Mouse (Mus musculus) stomach, embryonic 15.5 days (tissue): ENCODE data around the gene Slc13a1. TPM values are rescaled to one million over a fixed set of nuclear protein-coding genes. Genes with fewer than 3 reads are reported as not detected.

ENCODE experiments used
- ATAC-seq: fragments of 200-750 bp; cut with Nextera tagmentation; 2 replicates; pipeline ENCODE4 v1.8.0; 2017; ENCODE audit warnings: low read depth, moderate number of reproducible peaks, moderate TSS enrichment; ENCODE audit not compliant: insufficient read depth, low FRiP score
- H3K27ac ChIP-seq: fragments of 300-500 bp; sonication (generic); 2 replicates; pipeline ENCODE4 v1.5.1; 2015; ENCODE audit warnings: mild to moderate bottlenecking, inconsistent platforms
- H3K27me3 ChIP-seq: fragments of 300-500 bp; sonication (generic); replicated peaks from 2 replicates; pipeline ENCODE4 v1.6.1; 2015; ENCODE audit warnings: inconsistent platforms
- H3K36me3 ChIP-seq: fragments of 300-500 bp; sonication (generic); 2 replicates; pipeline ENCODE4 v1.6.1; 2015; ENCODE audit warnings: inconsistent platforms
- H3K4me1 ChIP-seq: fragments of 300-500 bp; sonication (generic); 2 replicates; pipeline ENCODE4 v1.6.1; 2015; ENCODE audit warnings: inconsistent platforms
- H3K4me2 ChIP-seq: fragments of 300-500 bp; sonication (generic); 2 replicates; pipeline ENCODE4 v1.6.1; 2015; ENCODE audit warnings: mild to moderate bottlenecking, inconsistent platforms
- H3K4me3 ChIP-seq: fragments of 300-500 bp; sonication (generic); replicated peaks from 2 replicates; pipeline ENCODE4 v1.5.1; 2015; ENCODE audit warnings: inconsistent platforms
- H3K9ac ChIP-seq: fragments of 300-500 bp; sonication (generic); 2 replicates; pipeline ENCODE4 v1.6.1; 2015; ENCODE audit warnings: inconsistent platforms
- H3K9me3 ChIP-seq: fragments of 300-500 bp; sonication (generic); 2 replicates; pipeline ENCODE4 v1.6.1; 2016; ENCODE audit warnings: inconsistent platforms
- WGBS: fragments of 180-500 bp; shearing (Covaris S2); methylation state at CpG from one replicate; pipeline ENCODE4 v1.1.7; 2015; 5-methylcytosine and 5-hydroxymethylcytosine counted together
- polyA plus RNA-seq: library from polyadenylated mRNA; unstranded; fragments of >200 nt; fragmentation: Nextera tagmentation; extraction: Ambion mirVana; gene quantifications from 2 replicates; pipeline ENCODE4 v1.2.1, GENCODE M21; 2015

Slc13a1 gene
- polyA plus RNA-seq, 1 experiment from 2014 or later: 0.54 TPM

DNA sequence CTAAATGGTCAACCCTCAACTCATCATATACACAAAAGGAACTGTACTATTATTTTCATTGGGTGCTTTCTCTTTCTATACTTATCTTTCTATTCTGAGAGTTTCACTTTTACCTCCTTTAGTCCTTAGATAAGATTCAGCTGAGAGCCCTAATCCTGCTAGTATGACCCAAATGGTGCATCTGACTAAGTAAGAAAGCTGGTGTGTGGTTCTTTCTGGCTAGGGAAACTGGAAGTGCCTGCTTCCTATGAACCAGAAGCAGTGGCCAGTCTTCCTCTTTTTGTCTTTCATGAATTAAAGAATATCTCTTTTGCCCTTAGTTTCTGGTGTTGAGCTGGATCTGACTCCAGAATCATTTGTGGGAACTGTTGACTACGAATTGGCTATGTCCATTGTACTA lies 8.1 kb downstream of the Slc13a1 start:
- 75% methylated on average over 1 of the region's 1 CpGs for WGBS
- H3K9me3 ChIP-seq: no peaks in the 10 kb centered on the region
- no peaks in the 10 kb centered on the region for H3K4me1 ChIP-seq
- H3K27me3 ChIP-seq: no peaks in the 10 kb centered on the region
- no peak for ATAC-seq
- no peak overlapping the region for H3K4me3 ChIP-seq
- H3K27ac ChIP-seq: no peak overlapping the region
- no peak overlapping the region for H3K4me2 ChIP-seq
- H3K36me3 ChIP-seq: no peaks in the 10 kb centered on the region
- H3K9ac ChIP-seq: no peak overlapping the region

DNA sequence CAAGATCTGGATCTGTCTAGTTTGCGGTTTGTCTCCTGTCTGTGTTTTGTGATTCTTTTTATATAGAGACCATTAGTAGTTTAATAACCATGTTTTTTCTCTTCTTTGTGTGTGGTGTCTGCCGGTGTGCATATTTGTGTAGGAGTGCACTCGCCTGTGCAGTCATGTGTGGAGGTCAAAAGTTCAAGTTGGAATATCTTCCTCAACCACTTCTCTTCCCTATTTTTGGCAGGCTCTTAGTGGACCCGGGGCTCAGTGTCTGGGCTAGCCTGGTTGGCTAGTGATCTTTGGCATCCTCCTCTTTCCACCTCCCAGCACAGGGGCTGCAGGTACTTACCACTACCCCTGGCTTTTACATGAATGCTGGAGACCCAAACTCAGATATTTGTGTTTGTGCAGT lies 13.0 kb downstream of the Slc13a1 start:
- H3K36me3 ChIP-seq: no peaks in the 10 kb centered on the region
- no peak overlapping the region for H3K9ac ChIP-seq
- no peak overlapping the region for H3K4me3 ChIP-seq
- H3K4me1 ChIP-seq: no peaks in the 10 kb centered on the region
- no peaks in the 10 kb centered on the region for H3K27me3 ChIP-seq
- no peaks in the 10 kb centered on the region for H3K9me3 ChIP-seq
- 66% methylated on average over 4 of the region's 4 CpGs for WGBS
- ATAC-seq: no peak
- no peak overlapping the region for H3K27ac ChIP-seq
- H3K4me2 ChIP-seq: no peak overlapping the region

DNA sequence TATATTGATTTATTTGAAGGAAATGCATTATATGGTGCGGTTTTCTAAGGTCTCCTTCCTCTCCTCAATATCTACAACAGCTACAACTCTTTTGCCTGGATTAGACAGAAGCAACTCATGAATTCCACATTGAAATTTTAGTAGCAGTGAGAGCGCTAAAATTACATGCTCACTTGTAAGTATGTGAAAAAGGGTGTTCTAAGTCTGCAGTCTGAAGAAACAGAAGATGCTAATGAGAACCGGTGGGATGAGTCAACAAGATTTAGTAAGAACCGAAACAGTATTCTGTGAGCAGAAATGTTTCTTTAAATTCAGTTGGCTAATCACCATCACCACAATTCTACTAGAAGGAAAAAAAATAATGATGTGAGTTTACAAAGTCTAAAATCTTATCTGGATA lies 34.9 kb downstream of the Slc13a1 start:
- H3K36me3 ChIP-seq: no peaks in the 10 kb centered on the region
- no peak overlapping the region for H3K4me2 ChIP-seq
- H3K27me3 ChIP-seq: no peaks in the 10 kb centered on the region
- WGBS: 82% methylated on average over 4 of the region's 4 CpGs
- no peak for ATAC-seq
- H3K27ac ChIP-seq: no peak overlapping the region
- no peak overlapping the region for H3K4me3 ChIP-seq
- no peak overlapping the region for H3K9ac ChIP-seq
- H3K9me3 ChIP-seq: no peaks in the 10 kb centered on the region
- H3K4me1 ChIP-seq: no peaks in the 10 kb centered on the region

DNA sequence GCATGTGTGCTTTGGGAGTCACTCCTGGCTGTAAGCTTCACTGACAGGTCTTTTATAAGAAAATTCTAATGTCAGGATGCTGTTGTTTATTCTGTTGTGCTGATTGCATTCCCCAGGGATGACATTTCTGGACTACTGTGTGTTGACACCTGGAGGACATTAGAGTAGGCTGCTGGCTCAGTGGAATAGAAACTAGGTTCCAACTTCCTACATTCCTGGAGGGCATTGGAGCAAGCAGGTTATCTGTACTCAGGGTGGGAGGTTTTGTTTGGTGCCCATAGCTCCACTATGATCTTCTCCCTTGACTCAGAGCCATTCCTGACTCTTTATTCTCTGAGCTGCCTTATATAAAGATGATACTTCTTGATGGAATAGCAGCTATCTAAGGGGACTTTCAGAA lies 45.3 kb downstream of the Slc13a1 start:
- Histone ChIP-seq H3K9ac (no peak overlapping the region), H3K4me3 (no peak overlapping the region), H3K36me3 (no peaks in the 10 kb centered on the region), H3K27ac (no peak overlapping the region), H3K4me2 (no peak overlapping the region), H3K4me1 (no peaks in the 10 kb centered on the region), H3K9me3 (no peaks in the 10 kb centered on the region), H3K27me3 (no peaks in the 10 kb centered on the region)
- ATAC-seq: no peak

DNA sequence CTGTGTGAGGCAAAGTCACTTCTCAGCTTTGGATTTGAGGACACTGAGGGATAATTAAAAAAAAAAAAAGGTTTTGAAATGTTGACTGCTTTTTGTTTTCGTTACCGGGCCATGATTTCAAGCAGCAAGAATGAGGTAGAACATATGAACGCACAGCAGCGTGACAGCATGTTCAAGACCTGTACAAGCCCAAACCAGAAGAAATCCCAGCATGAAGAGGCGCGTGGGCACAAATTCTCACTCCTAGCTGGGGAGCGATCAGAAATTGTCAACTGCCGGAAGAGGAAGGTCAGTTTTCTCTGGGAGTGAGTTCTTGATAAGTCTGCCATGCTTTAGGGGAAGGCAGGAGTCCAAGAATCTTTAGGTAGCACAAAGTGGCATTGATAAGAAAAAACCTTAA lies 56.3 kb downstream of the Slc13a1 start:
- Histone ChIP-seq H3K36me3 (no peaks in the 10 kb centered on the region), H3K4me2 (no peak overlapping the region), H3K27me3 (no peaks in the 10 kb centered on the region), H3K9me3 (no peaks in the 10 kb centered on the region), H3K27ac (no peak overlapping the region), H3K4me3 (no peak overlapping the region), H3K4me1 (no peaks in the 10 kb centered on the region), H3K9ac (no peak overlapping the region)
- 91% methylated on average over 8 of the region's 8 CpGs for WGBS
- no peak for ATAC-seq

DNA sequence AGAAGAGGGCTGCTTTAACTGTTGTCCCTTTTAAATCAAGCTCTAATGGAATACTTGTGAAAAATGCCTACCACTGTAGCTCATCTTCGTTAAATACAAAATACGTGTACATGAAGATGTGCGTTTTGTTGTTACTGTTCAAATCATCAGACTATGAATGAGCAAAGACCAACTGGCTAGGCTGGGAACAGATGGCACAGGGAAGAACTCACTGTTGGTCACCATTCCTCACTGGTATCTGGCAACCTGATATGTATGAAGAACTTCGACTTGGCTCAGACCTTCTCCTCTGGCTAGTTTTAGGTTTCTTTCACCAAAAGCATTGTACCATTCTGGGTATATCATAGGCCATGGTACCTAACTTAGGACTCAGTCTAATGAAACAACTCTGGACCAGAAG lies 59.4 kb downstream of the Slc13a1 start:
- no peak overlapping the region for H3K4me2 ChIP-seq
- H3K4me3 ChIP-seq: no peak overlapping the region
- H3K4me1 ChIP-seq: no peaks in the 10 kb centered on the region
- WGBS: 88% methylated on average over 4 of the region's 4 CpGs
- no peak overlapping the region for H3K27ac ChIP-seq
- ATAC-seq: no peak
- H3K27me3 ChIP-seq: no peaks in the 10 kb centered on the region
- no peaks in the 10 kb centered on the region for H3K9me3 ChIP-seq
- no peak overlapping the region for H3K9ac ChIP-seq
- H3K36me3 ChIP-seq: no peaks in the 10 kb centered on the region

DNA sequence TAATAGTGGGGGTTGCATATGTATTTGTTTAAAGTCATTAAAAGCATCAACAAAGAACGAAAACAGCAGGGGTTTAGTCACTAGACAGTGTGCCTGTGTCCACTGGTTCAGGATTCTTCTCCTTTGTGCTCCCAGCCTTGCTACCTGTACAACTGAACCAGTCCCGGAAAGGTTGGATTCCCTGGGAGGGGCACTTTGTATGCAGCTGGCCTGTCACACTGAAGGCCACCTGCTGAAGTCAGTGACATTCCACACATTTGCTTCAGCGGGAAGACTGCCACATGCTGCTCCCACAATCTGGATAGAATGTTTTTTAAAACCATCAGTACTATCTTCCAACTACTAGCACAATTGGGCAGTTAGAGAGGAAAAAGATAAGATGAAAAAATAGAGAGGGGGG lies 61.7 kb downstream of the Slc13a1 start:
- Histone ChIP-seq H3K4me2 (no peak overlapping the region), H3K4me1 (no peaks in the 10 kb centered on the region), H3K27ac (no peak overlapping the region), H3K36me3 (no peaks in the 10 kb centered on the region), H3K9ac (no peak overlapping the region), H3K9me3 (no peaks in the 10 kb centered on the region), H3K4me3 (no peak overlapping the region), H3K27me3 (no peaks in the 10 kb centered on the region)
- no peak for ATAC-seq
- WGBS: 53% methylated on average over 3 of the region's 3 CpGs

DNA sequence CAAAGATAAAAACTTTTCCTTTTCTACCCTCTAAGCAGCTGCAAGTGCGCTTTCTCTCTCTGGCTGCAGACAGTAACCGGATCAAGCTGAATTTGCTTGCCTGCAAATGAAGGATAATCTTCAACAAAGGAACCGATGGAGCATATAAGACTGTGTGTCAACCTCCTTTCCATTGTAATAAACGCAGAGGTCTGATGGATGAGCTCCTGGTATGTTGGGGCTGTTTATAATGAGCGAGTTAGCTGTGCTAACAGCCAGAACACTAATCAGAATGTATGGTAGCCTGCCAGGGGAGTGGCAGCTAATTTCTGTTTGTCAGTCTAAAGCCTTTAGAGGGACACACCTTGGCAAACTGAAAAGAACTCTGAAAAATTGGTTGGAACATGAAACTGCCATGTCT lies 62.2 kb downstream of the Slc13a1 start:
- Histone ChIP-seq H3K36me3 (no peaks in the 10 kb centered on the region), H3K9ac (no peak overlapping the region), H3K27ac (no peak overlapping the region), H3K4me2 (no peak overlapping the region), H3K4me3 (no peak overlapping the region), H3K9me3 (no peaks in the 10 kb centered on the region), H3K4me1 (no peaks in the 10 kb centered on the region), H3K27me3 (no peaks in the 10 kb centered on the region)
- no peak for ATAC-seq
- 39% methylated on average over 5 of the region's 5 CpGs for WGBS

DNA sequence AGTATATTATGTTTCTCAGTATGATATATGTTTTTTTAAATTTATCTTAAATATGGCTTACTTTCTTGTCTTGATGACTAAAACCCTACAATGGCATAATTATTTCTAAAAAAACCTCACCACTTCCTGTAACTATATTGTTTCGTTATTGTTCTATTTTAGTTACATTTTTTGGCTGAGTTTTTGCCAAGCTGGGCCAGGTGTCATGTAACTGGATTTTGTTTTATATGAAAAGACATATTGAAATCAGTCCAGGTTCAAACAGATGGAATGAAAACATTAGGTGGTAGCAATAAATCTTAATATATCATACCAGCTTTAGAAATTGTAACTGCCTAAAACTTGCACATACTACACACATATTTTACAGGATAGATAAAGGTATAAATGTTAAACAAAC lies 66.6 kb downstream of the Slc13a1 start:
- no peaks in the 10 kb centered on the region for H3K9me3 ChIP-seq
- H3K4me1 ChIP-seq: no peaks in the 10 kb centered on the region
- no peaks in the 10 kb centered on the region for H3K36me3 ChIP-seq
- no peak overlapping the region for H3K9ac ChIP-seq
- ATAC-seq: no peak
- H3K27ac ChIP-seq: no peak overlapping the region
- WGBS: 71% methylated on average over 1 of the region's 1 CpGs
- H3K27me3 ChIP-seq: no peaks in the 10 kb centered on the region
- no peak overlapping the region for H3K4me3 ChIP-seq
- no peak overlapping the region for H3K4me2 ChIP-seq

DNA sequence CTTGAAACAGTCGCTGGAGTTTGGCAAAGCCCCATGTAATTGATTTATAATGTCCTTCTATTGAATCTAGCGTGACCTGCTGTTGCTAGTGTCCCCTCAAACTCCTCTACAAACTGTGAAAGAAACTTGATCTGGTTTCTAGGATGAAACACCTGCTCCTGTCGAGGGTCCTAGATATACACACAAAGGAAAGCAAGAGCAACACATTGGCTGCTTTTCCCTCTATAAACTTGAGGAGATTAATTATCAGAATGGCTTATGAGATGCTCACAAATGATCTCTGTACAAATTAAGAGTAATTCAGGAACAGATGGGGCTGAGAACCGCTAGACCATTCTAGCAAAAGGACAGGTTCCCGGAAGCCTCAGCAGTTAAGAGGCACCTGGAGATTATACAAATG lies 67.2 kb downstream of the Slc13a1 start:
- no peak overlapping the region for H3K9ac ChIP-seq
- H3K4me1 ChIP-seq: no peaks in the 10 kb centered on the region
- H3K27ac ChIP-seq: no peak overlapping the region
- no peak overlapping the region for H3K4me2 ChIP-seq
- H3K27me3 ChIP-seq: no peaks in the 10 kb centered on the region
- H3K36me3 ChIP-seq: no peaks in the 10 kb centered on the region
- no peak overlapping the region for H3K4me3 ChIP-seq
- H3K9me3 ChIP-seq: no peaks in the 10 kb centered on the region
- WGBS: 56% methylated on average over 5 of the region's 5 CpGs
- no peak for ATAC-seq

DNA sequence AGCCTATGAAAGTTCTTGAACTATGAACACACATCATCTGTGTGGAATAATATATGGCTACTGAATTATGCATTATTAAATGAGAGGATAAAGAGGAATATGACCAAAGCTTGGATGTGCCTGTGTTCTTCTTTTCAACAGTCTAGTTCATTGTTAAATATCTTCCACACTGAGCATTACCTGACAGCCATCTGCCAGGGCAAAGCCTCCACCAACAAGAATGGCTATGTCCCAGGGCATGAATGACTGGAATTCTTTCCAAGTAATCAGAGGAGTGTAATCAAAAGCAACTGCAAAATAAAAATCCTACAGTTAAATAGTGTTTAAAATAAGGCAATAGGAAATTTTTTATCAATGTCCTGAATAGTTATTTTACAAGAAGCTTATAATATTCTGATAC lies 70.5 kb downstream of the Slc13a1 start:
- H3K27ac ChIP-seq: no peak overlapping the region
- H3K9ac ChIP-seq: no peak overlapping the region
- H3K4me3 ChIP-seq: no peak overlapping the region
- no peaks in the 10 kb centered on the region for H3K27me3 ChIP-seq
- H3K4me1 ChIP-seq: no peaks in the 10 kb centered on the region
- H3K36me3 ChIP-seq: no peaks in the 10 kb centered on the region
- ATAC-seq: no peak
- no peaks in the 10 kb centered on the region for H3K9me3 ChIP-seq
- H3K4me2 ChIP-seq: no peak overlapping the region

DNA sequence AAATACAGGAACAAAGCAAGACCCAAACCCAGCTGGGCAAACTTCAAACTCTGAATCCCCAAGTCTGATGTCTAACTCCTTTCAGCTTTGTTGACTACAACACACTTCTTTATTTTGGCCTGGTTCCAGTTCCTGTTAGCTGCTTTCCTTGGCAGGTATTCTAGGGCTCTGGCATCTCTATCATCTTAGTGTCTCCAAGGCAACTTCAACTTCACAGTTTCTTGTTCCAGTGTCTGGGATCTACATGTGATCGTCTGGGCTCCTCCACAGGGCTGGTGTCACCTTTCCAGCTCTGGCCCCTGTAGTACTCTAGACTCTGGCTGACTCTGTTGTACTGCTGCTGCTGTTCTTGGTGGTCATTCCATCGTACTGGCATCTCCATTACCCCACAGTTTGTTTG lies 91.8 kb downstream of the Slc13a1 start:
- Histone ChIP-seq H3K9ac (no peak overlapping the region), H3K9me3 (no peaks in the 10 kb centered on the region), H3K27me3 (no peaks in the 10 kb centered on the region), H3K36me3 (no peaks in the 10 kb centered on the region), H3K27ac (no peak overlapping the region), H3K4me3 (no peak overlapping the region), H3K4me2 (no peak overlapping the region), H3K4me1 (no peaks in the 10 kb centered on the region)
- 65% methylated on average over 2 of the region's 2 CpGs for WGBS
- no peak for ATAC-seq

DNA sequence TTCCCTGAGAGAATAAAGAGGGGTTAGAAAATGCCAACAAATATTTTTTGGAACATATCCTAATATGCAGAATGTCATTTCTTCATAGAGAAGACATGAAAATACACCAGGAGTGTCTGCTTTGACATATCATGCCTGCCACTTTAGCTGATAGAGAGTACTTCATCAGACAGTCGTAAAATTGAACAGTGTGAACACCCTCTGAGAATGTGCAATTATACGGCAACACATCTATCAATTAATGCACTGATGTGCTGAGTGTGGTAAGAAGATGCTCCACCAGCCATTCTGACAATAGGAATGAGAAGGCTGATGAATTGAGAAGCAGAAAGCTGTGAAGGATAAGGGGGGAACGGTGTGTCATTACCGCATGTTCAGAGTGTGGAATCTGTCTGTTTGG lies 95.1 kb downstream of the Slc13a1 start:
- H3K9ac ChIP-seq: no peak overlapping the region
- H3K4me3 ChIP-seq: no peak overlapping the region
- no peaks in the 10 kb centered on the region for H3K4me1 ChIP-seq
- no peaks in the 10 kb centered on the region for H3K36me3 ChIP-seq
- no peak for ATAC-seq
- H3K27ac ChIP-seq: no peak overlapping the region
- no peaks in the 10 kb centered on the region for H3K27me3 ChIP-seq
- no peak overlapping the region for H3K4me2 ChIP-seq
- WGBS: 60% methylated on average over 4 of the region's 4 CpGs
- H3K9me3 ChIP-seq: no peaks in the 10 kb centered on the region
